Mouse (Mus musculus): ENCODE results near the gene Cenpi.

- TF ChIP-seq CTCF (IDR thresholded peaks at IDR 0.05; ENCODE audit: borderline replicate concordance, control insufficient read depth, extremely low read depth, insufficient read depth, low read length, poor library complexity) (no peak), POLR2A (IDR thresholded peaks at IDR 0.05; ENCODE audit: control insufficient read depth, extremely low read depth, insufficient read depth, low read length, poor library complexity) (no peak)
Measured at GRCm38 (mm10) chrX:134303287-134303686, 4.6 kb upstream of the Cenpi start.
